Mouse (Mus musculus): ENCODE measurements around the gene Slc25a36. TPM values are rescaled to one million over a fixed set of nuclear protein-coding genes. Genes with fewer than 3 reads are reported as not detected.

The Slc25a36 gene
- 50.1 and 57.6 TPM in 2 replicates for polyA plus RNA-seq (2016; fragmentation: Nextera tagmentation; extraction: Ambion mirVana)

GRCm38 (mm10) chr9:97110571-97111390 lies at the start of gene Slc25a36:
Gene Slc25a36, minus strand, starts transcription at chr9:97111157.
- peak; percentile 98 for DNase-seq (ENCODE audit: low spot score)
- H3K27me3 ChIP-seq (ENCODE audit: insufficient read depth, poor library complexity, severe bottlenecking), result no peaks in the 10 kb centered on the region

GRCm38 (mm10) chr9:97158412-97158811 lies 47.5 kb upstream of the Slc25a36 start:
- H3K9me3 ChIP-seq, result no peaks in the 10 kb centered on the region
- no peaks in the 10 kb centered on the region for H3K4me1 ChIP-seq (replicated peaks)
- H3K27me3 ChIP-seq (ENCODE audit: insufficient read depth, poor library complexity, severe bottlenecking), result no peaks in the 10 kb centered on the region
- no peak for DNase-seq (ENCODE audit: low spot score)
- no peak overlapping the region for H3K4me3 ChIP-seq
- WGBS, result 81% methylated on average over 3 of the region's 3 CpGs
- H3K36me3 ChIP-seq, result no peaks in the 10 kb centered on the region
- no peak overlapping the region for H3K27ac ChIP-seq

More at GRCm38 (mm10) chr9:97110571-97111390, at the start of gene Slc25a36:
- H3K36me3 ChIP-seq, result peaks cover 10% of the 10 kb centered on the region; the same call in 1 of the 2 replicates
- H3K9me3 ChIP-seq, result no peaks in the 10 kb centered on the region
- H3K27ac ChIP-seq, result peak within 1 kb of the TSS; percentile 96
- peak within 1 kb of the TSS; percentile 84 for H3K4me3 ChIP-seq
- WGBS, result under 1% methylated on average over 91 of the region's 91 CpGs
- H3K4me1 ChIP-seq (replicated peaks), result peaks cover 34% of the 10 kb centered on the region

DNA sequence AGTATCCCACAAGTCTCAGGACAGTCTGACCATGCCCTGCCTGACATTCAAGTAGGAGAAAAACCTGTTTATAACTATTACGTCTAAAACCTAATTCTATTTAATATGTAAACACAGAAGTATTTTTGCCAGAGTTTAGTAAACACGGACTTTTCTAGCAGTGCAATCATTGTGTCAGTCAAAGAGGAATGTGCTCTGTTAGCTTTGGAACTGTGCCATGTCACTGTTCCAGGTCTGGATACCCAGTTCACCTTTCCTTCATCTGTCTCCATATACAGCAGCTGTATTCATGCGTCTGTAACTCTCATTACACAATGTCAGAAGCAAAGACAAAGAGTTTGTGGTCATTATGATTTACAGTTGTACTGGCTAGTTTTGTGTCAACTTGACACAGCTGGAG lies 45.0 kb upstream of the Slc25a36 start:
- H3K27ac ChIP-seq, result no peak overlapping the region
- WGBS, result 84% methylated on average over 3 of the region's 3 CpGs
- H3K4me3 ChIP-seq, result no peak overlapping the region
- H3K27me3 ChIP-seq (ENCODE audit: insufficient read depth, poor library complexity, severe bottlenecking), result no peaks in the 10 kb centered on the region
- no peak for DNase-seq (ENCODE audit: low spot score)
- H3K4me1 ChIP-seq (replicated peaks), result no peaks in the 10 kb centered on the region
- H3K36me3 ChIP-seq, result no peaks in the 10 kb centered on the region
- no peaks in the 10 kb centered on the region for H3K9me3 ChIP-seq

- Histone ChIP-seq H3K36me3 (no peaks in the 10 kb centered on the region), H3K27me3 (ENCODE audit: insufficient read depth, poor library complexity, severe bottlenecking) (no peaks in the 10 kb centered on the region), H3K27ac (no peak overlapping the region), H3K4me1 (replicated peaks) (no peaks in the 10 kb centered on the region), H3K4me3 (no peak overlapping the region), H3K9me3 (no peaks in the 10 kb centered on the region)
- DNase-seq (ENCODE audit: low spot score), result no peak
- 90% methylated on average over 4 of the region's 4 CpGs for WGBS
Observed at GRCm38 (mm10) chr9:97154956-97155355, 44.0 kb upstream of the Slc25a36 start.

- H3K4me1 ChIP-seq (replicated peaks), result no peaks in the 10 kb centered on the region
- no peaks in the 10 kb centered on the region for H3K36me3 ChIP-seq
- 82% methylated on average over 3 of the region's 3 CpGs for WGBS
- no peaks in the 10 kb centered on the region for H3K9me3 ChIP-seq
- H3K27ac ChIP-seq, result no peak overlapping the region
- H3K27me3 ChIP-seq (ENCODE audit: insufficient read depth, poor library complexity, severe bottlenecking), result no peaks in the 10 kb centered on the region
- no peak for DNase-seq (ENCODE audit: low spot score)
- no peak overlapping the region for H3K4me3 ChIP-seq
Observed at GRCm38 (mm10) chr9:97153006-97153405, 42.0 kb upstream of the Slc25a36 start.

DNA sequence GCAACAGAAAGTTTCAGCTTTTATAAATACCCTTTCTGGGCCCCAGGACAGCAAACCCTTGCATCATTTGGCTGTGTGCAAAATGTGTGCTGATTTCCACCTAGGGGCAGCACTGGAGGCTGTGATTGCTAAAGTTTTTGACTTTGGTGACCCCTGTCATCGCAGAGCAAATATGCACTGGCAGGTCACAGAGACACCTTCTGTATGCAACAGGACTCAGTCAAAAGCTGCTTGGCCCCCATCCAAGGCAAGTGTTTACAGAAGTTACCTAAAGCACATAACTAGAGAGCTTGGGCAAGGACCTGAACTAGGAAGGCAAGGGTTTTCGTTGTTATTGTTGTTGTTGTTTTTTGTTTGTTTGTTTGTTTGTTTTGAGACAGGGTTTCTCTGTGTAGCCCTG lies 36.3 kb upstream of the Slc25a36 start:
- no peaks in the 10 kb centered on the region for H3K27me3 ChIP-seq (ENCODE audit: insufficient read depth, poor library complexity, severe bottlenecking)
- no peaks in the 10 kb centered on the region for H3K36me3 ChIP-seq
- no peaks in the 10 kb centered on the region for H3K9me3 ChIP-seq
- H3K4me1 ChIP-seq (replicated peaks), result no peaks in the 10 kb centered on the region
- whole genome bisulfite sequencing, result 92% methylated on average over 2 of the region's 2 CpGs
- H3K4me3 ChIP-seq, result no peak overlapping the region
- no peak overlapping the region for H3K27ac ChIP-seq
- no peak for DNase-seq (ENCODE audit: low spot score)

GRCm38 (mm10) chr9:97145351-97145750 lies 34.4 kb upstream of the Slc25a36 start:
- no peak overlapping the region for H3K27ac ChIP-seq
- no peaks in the 10 kb centered on the region for H3K9me3 ChIP-seq
- no peak for DNase-seq (ENCODE audit: low spot score)
- 83% methylated on average over 6 of the region's 6 CpGs for WGBS
- H3K4me3 ChIP-seq, result no peak overlapping the region
- no peaks in the 10 kb centered on the region for H3K36me3 ChIP-seq
- no peaks in the 10 kb centered on the region for H3K27me3 ChIP-seq (ENCODE audit: insufficient read depth, poor library complexity, severe bottlenecking)
- no peaks in the 10 kb centered on the region for H3K4me1 ChIP-seq (replicated peaks)

DNA sequence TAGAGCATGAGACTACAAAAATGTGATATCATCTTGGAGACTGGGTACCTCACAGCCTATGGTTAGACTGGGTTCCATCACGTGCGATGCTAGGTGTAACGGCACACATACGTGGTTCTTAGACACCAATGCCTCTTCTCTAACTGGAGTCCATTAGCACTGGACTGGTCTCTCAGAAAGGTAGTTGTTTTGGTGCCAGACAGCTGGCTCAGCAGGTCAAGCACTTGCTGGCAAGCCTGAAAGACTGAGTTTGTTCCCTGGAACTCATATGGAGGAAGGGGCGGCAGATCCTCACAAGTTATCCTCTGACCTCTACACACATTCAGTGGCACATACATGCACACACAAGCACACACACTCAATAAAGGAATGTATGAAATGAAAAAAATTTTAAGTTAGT lies 32.5 kb upstream of the Slc25a36 start:
- H3K27ac ChIP-seq, result no peak overlapping the region
- H3K4me1 ChIP-seq (replicated peaks), result no peaks in the 10 kb centered on the region
- no peaks in the 10 kb centered on the region for H3K36me3 ChIP-seq
- H3K4me3 ChIP-seq, result no peak overlapping the region
- no peak for DNase-seq (ENCODE audit: low spot score)
- no peaks in the 10 kb centered on the region for H3K9me3 ChIP-seq
- no peaks in the 10 kb centered on the region for H3K27me3 ChIP-seq (ENCODE audit: insufficient read depth, poor library complexity, severe bottlenecking)
- 88% methylated on average over 5 of the region's 5 CpGs for WGBS

- no peaks in the 10 kb centered on the region for H3K9me3 ChIP-seq
- H3K36me3 ChIP-seq, result no peaks in the 10 kb centered on the region
- WGBS, result 89% methylated on average over 1 of the region's 1 CpGs
- no peak for DNase-seq (ENCODE audit: low spot score)
- H3K4me3 ChIP-seq, result no peak overlapping the region
- no peaks in the 10 kb centered on the region for H3K4me1 ChIP-seq (replicated peaks)
- H3K27me3 ChIP-seq (ENCODE audit: insufficient read depth, poor library complexity, severe bottlenecking), result no peaks in the 10 kb centered on the region
- no peak overlapping the region for H3K27ac ChIP-seq
Observed at GRCm38 (mm10) chr9:97142558-97142957, 31.6 kb upstream of the Slc25a36 start.

DNA sequence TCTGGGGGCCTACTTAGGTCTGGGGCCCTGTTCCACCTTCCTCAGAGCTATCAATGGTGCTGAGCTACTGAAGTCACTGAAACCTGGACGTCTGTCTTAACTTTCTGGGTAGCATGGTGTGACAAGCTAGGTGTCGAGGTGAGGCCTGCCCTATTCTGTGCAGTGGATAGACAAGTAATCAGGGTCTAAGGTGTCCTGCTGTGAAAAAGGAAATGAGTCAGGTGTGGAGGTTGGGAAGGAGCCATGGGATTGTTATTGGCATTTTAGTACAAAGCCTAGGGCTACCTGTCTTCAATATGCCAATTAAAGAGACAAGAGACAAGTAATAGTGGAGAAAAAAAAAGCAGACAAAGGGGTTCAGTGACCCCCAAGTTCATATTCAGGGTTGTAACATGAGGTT lies 30.8 kb upstream of the Slc25a36 start:
- no peaks in the 10 kb centered on the region for H3K9me3 ChIP-seq
- H3K36me3 ChIP-seq, result no peaks in the 10 kb centered on the region
- 63% methylated on average over 2 of the region's 2 CpGs for WGBS
- no peaks in the 10 kb centered on the region for H3K4me1 ChIP-seq (replicated peaks)
- no peaks in the 10 kb centered on the region for H3K27me3 ChIP-seq (ENCODE audit: insufficient read depth, poor library complexity, severe bottlenecking)
- no peak overlapping the region for H3K27ac ChIP-seq
- H3K4me3 ChIP-seq, result no peak overlapping the region
- DNase-seq (ENCODE audit: low spot score), result no peak

- no peaks in the 10 kb centered on the region for H3K36me3 ChIP-seq
- H3K4me1 ChIP-seq (replicated peaks), result no peaks in the 10 kb centered on the region
- H3K27me3 ChIP-seq (ENCODE audit: insufficient read depth, poor library complexity, severe bottlenecking), result no peaks in the 10 kb centered on the region
- 91% methylated on average over 10 of the region's 10 CpGs for WGBS
- no peak for DNase-seq (ENCODE audit: low spot score)
- H3K4me3 ChIP-seq, result no peak overlapping the region
- no peaks in the 10 kb centered on the region for H3K9me3 ChIP-seq
- no peak overlapping the region for H3K27ac ChIP-seq
Observed at GRCm38 (mm10) chr9:97140145-97140932, 29.4 kb upstream of the Slc25a36 start.

DNA sequence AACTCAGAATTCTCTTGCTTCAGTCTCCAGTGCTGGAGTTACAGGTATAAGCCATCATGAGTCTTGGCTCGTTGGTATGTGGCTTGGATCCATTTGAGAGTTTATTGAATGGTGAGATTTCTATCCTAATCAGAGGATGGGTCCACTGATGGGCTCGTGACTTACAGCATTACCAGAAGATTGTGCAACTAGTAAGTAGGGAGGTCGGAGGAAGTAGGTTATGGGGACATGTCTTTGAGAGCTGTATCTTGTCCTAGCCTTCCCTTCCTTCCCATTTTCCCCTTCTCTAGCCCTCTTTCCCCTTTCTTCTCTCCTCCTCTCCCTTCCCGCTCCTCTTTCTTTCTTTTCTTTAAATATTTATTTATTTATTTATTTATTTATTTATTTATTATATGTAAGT lies 26.7 kb upstream of the Slc25a36 start:
- Histone ChIP-seq H3K4me3 (no peak overlapping the region), H3K4me1 (replicated peaks) (no peaks in the 10 kb centered on the region), H3K9me3 (no peaks in the 10 kb centered on the region), H3K36me3 (no peaks in the 10 kb centered on the region), H3K27ac (no peak overlapping the region), H3K27me3 (ENCODE audit: insufficient read depth, poor library complexity, severe bottlenecking) (no peaks in the 10 kb centered on the region)
- DNase-seq (ENCODE audit: low spot score), result no peak
- 88% methylated on average over 4 of the region's 4 CpGs for WGBS

DNA sequence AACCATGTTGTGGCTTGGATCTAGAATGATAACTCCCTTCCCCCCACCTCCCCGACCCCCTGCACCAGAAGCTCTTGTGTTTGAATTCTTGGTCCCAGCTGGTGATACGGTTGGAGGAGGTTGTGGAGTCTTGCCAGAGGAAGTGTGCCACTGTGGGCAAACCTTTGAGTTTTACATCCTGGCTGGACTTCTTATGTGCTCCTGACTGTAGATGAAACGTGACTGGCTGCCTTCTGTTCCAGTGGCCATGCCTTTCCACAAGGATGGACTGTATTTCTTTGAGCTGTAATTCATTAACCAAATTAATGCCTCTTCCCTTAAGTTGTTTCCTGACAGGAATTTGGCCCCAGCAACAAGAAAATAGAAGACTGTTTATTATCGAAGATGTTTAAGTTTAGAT lies 26.2 kb upstream of the Slc25a36 start:
- H3K4me3 ChIP-seq, result no peak overlapping the region
- 86% methylated on average over 4 of the region's 4 CpGs for WGBS
- no peaks in the 10 kb centered on the region for H3K27me3 ChIP-seq (ENCODE audit: insufficient read depth, poor library complexity, severe bottlenecking)
- no peaks in the 10 kb centered on the region for H3K36me3 ChIP-seq
- no peak for DNase-seq (ENCODE audit: low spot score)
- no peak overlapping the region for H3K27ac ChIP-seq
- H3K9me3 ChIP-seq, result no peaks in the 10 kb centered on the region
- no peaks in the 10 kb centered on the region for H3K4me1 ChIP-seq (replicated peaks)

Data from hindbrain, embryonic 10.5 days (tissue).